Mouse (Mus musculus) hindbrain, embryonic 16.5 days (tissue): Measurements from ENCODE around the gene Rnft1. TPM values are rescaled to one million over a fixed set of nuclear protein-coding genes. Genes with fewer than 3 reads are reported as not detected.

Experiments used
- ATAC-seq: fragments of 200-750 bp; cut with Nextera tagmentation; 2 replicates; pipeline ENCODE4 v1.8.0; 2017; ENCODE audit warnings: moderate TSS enrichment, moderate library complexity
- H3K27ac ChIP-seq: fragments of 300-500 bp; sonication (generic); 2 replicates; pipeline ENCODE4 v1.5.1; 2014; ENCODE audit warnings: low read depth, mild to moderate bottlenecking, control low read depth, low read length, moderate library complexity
- H3K27me3 ChIP-seq: fragments of 300-500 bp; sonication (generic); replicated peaks from 2 replicates; pipeline ENCODE4 v1.6.1; 2014; ENCODE audit warnings: low read length; ENCODE audit not compliant: control insufficient read depth, insufficient read depth
- H3K36me3 ChIP-seq: fragments of 300-500 bp; sonication (generic); 2 replicates; pipeline ENCODE4 v1.6.1; 2014; ENCODE audit warnings: mild to moderate bottlenecking, low read length, moderate library complexity, mixed read lengths; ENCODE audit not compliant: control insufficient read depth, insufficient read depth
- H3K4me1 ChIP-seq: fragments of 300-500 bp; sonication (generic); 2 replicates; pipeline ENCODE4 v1.6.1; 2014; ENCODE audit warnings: low read depth, low read length; ENCODE audit not compliant: control insufficient read depth, insufficient read depth
- H3K4me2 ChIP-seq: fragments of 300-500 bp; sonication (generic); 2 replicates; pipeline ENCODE4 v1.6.1; 2014; ENCODE audit warnings: mild to moderate bottlenecking, low read length, control low read depth, moderate library complexity
- H3K4me3 ChIP-seq: fragments of 300-500 bp; sonication (generic); 2 replicates; pipeline ENCODE4 v1.5.1; 2014; ENCODE audit warnings: mild to moderate bottlenecking, low read length, control low read depth, moderate library complexity
- H3K9ac ChIP-seq: fragments of 300-500 bp; sonication (generic); 2 replicates; pipeline ENCODE4 v1.6.1; 2014; ENCODE audit warnings: low read depth, mild to moderate bottlenecking, control low read depth, low read length, moderate library complexity
- H3K9me3 ChIP-seq: fragments of 300-500 bp; sonication (generic); 2 replicates; pipeline ENCODE4 v1.6.1; 2014; ENCODE audit warnings: mild to moderate bottlenecking, low read length, moderate library complexity; ENCODE audit not compliant: control insufficient read depth
- WGBS: fragments of 180-500 bp; shearing (Covaris S2); extraction: QIAGEN DNeasy Blood & Tissue Kit; methylation state at CpG from one replicate; pipeline ENCODE4 v1.1.7; 2014; 5-methylcytosine and 5-hydroxymethylcytosine counted together
- polyA plus RNA-seq: library from polyadenylated mRNA; unstranded; fragments of >200 nt; fragmentation: Nextera tagmentation; extraction: Ambion mirVana; gene quantifications from 2 replicates; pipeline ENCODE4 v1.2.1, GENCODE M21; 2015

Gene Rnft1
- polyA plus RNA-seq, 1 experiment from 2014 or later = 18.7 TPM

GRCm38 (mm10) chr11:86468345-86468744 lies 16.1 kb upstream of the Rnft1 start:
- Histone ChIP-seq H3K27me3 (no peaks in the 10 kb centered on the region), H3K4me3 (no peak overlapping the region), H3K4me1 (no peaks in the 10 kb centered on the region), H3K9ac (no peak overlapping the region), H3K36me3 (no peaks in the 10 kb centered on the region), H3K27ac (no peak overlapping the region), H3K4me2 (no peak overlapping the region), H3K9me3 (no peaks in the 10 kb centered on the region)
- WGBS = 75% methylated on average over 8 of the region's 8 CpGs
- no peak; the same call in 1 of the 2 replicates for ATAC-seq

- Histone ChIP-seq H3K9me3 (no peaks in the 10 kb centered on the region), H3K36me3 (no peaks in the 10 kb centered on the region)
- WGBS = 69% methylated on average over 4 of the region's 4 CpGs
Measured at GRCm38 (mm10) chr11:86468971-86469370, 15.5 kb upstream of the Rnft1 start.

GRCm38 (mm10) chr11:86471785-86472184 lies 12.7 kb upstream of the Rnft1 start:
- no peak for ATAC-seq
- WGBS = 53% methylated on average over 6 of the region's 6 CpGs
- no peak overlapping the region for H3K4me2 ChIP-seq
- H3K9me3 ChIP-seq = no peaks in the 10 kb centered on the region
- no peaks in the 10 kb centered on the region for H3K4me1 ChIP-seq
- H3K4me3 ChIP-seq = no peak overlapping the region
- H3K36me3 ChIP-seq = no peaks in the 10 kb centered on the region
- H3K9ac ChIP-seq = no peak overlapping the region
- H3K27me3 ChIP-seq = no peaks in the 10 kb centered on the region
- H3K27ac ChIP-seq = no peak overlapping the region

More at GRCm38 (mm10) chr11:86468971-86469370, 15.5 kb upstream of the Rnft1 start:
- ATAC-seq = no peak
- Histone ChIP-seq H3K4me1 (no peaks in the 10 kb centered on the region), H3K4me3 (no peak overlapping the region), H3K9ac (no peak overlapping the region), H3K27ac (no peak overlapping the region), H3K4me2 (no peak overlapping the region), H3K27me3 (no peaks in the 10 kb centered on the region)

- no peaks in the 10 kb centered on the region for H3K9me3 ChIP-seq
- WGBS = 39% methylated on average over 7 of the region's 7 CpGs
- ATAC-seq = peak; percentile 63; the same call in 1 of the 2 replicates
- no peak overlapping the region for H3K9ac ChIP-seq
- H3K4me3 ChIP-seq = no peak overlapping the region
- H3K27me3 ChIP-seq = no peaks in the 10 kb centered on the region
- no peaks in the 10 kb centered on the region for H3K36me3 ChIP-seq
- H3K4me1 ChIP-seq = no peaks in the 10 kb centered on the region
- peak overlapping the region; percentile 40 for H3K4me2 ChIP-seq
- H3K27ac ChIP-seq = peak overlapping the region; percentile 65
Measured at GRCm38 (mm10) chr11:86472771-86473171, 11.7 kb upstream of the Rnft1 start.

DNA sequence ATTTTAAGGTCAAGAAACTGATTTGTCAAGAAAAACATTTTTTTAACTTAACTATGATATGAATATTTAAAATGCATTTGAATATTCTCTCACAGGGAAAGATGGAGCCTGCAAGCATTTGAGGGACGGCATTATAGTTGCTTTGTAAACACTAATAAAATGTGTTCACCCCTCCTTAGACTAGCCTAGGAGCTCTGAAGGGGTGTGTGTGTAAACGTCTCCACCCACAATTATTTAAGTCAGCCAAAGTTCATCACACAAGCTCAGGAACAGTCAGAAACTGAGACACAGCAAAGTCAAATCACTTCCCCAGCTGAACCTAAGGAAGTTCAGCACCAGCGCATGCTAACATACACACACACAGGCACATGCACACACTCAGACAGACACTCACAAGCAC lies 10.9 kb upstream of the Rnft1 start:
- no peak for ATAC-seq
- no peak overlapping the region; the same call in 1 of the 2 replicates for H3K27ac ChIP-seq
- no peaks in the 10 kb centered on the region for H3K4me1 ChIP-seq
- no peaks in the 10 kb centered on the region for H3K27me3 ChIP-seq
- H3K36me3 ChIP-seq = no peaks in the 10 kb centered on the region
- H3K9me3 ChIP-seq = no peaks in the 10 kb centered on the region
- H3K9ac ChIP-seq = no peak overlapping the region
- no peak overlapping the region for H3K4me3 ChIP-seq
- WGBS = 54% methylated on average over 3 of the region's 3 CpGs
- peak overlapping the region; percentile 40; the same call in 1 of the 2 replicates for H3K4me2 ChIP-seq

GRCm38 (mm10) chr11:86484910-86485510 lies 553 bp downstream of the Rnft1 start:
- Histone ChIP-seq H3K27me3 (no peaks in the 10 kb centered on the region), H3K4me2 (peak overlapping the region; percentile 85), H3K9ac (peak overlapping the region; percentile 77), H3K27ac (peak overlapping the region; percentile 86), H3K36me3 (peaks cover 4% of the 10 kb centered on the region; the same call in 1 of the 2 replicates), H3K4me1 (peaks cover 9% of the 10 kb centered on the region), H3K4me3 (peak overlapping the region; percentile 77), H3K9me3 (no peaks in the 10 kb centered on the region)
- ATAC-seq = peak; percentile 57
- 0% methylated on average over 25 of the region's 25 CpGs for WGBS

- WGBS = 98% methylated on average over 1 of the region's 1 CpGs
- ATAC-seq = no peak
- peaks cover 5% of the 10 kb centered on the region for H3K4me1 ChIP-seq
- H3K9me3 ChIP-seq = no peaks in the 10 kb centered on the region
- H3K4me2 ChIP-seq = no peak overlapping the region
- no peak overlapping the region for H3K27ac ChIP-seq
- no peaks in the 10 kb centered on the region for H3K27me3 ChIP-seq
- no peak overlapping the region for H3K4me3 ChIP-seq
- no peak overlapping the region for H3K9ac ChIP-seq
- peaks cover 4% of the 10 kb centered on the region; the same call in 1 of the 2 replicates for H3K36me3 ChIP-seq
Measured at GRCm38 (mm10) chr11:86490782-86491181, 6.3 kb downstream of the Rnft1 start.

DNA sequence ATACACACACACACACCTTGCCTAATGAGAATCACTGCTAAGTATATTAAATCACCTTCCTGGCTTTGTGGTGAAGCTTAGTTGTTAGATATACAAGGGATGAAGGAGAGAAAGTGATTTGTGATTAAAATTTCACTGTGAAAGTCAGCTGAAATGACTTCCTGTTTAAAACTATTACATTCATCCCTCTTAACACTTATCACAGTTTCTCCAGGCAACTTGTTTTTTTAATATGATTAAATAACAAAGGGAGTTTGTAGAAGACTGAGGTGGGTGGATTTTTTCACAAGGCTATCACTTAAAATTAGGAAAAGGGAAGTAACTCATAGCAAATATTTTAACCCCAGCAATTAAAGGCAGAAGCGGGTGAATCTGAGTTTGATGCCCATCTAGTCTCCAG lies 12.9 kb downstream of the Rnft1 start:
- Histone ChIP-seq H3K4me1 (no peaks in the 10 kb centered on the region), H3K9me3 (no peaks in the 10 kb centered on the region), H3K4me3 (no peak overlapping the region), H3K36me3 (peaks cover 5% of the 10 kb centered on the region; the same call in 1 of the 2 replicates), H3K9ac (no peak overlapping the region), H3K27me3 (no peaks in the 10 kb centered on the region), H3K27ac (no peak overlapping the region), H3K4me2 (no peak overlapping the region)
- WGBS = 94% methylated on average over 1 of the region's 1 CpGs
- ATAC-seq = no peak

- Histone ChIP-seq H3K36me3 (peaks cover 5% of the 10 kb centered on the region; the same call in 1 of the 2 replicates), H3K4me3 (no peak overlapping the region), H3K4me1 (no peaks in the 10 kb centered on the region), H3K9me3 (no peaks in the 10 kb centered on the region), H3K9ac (no peak overlapping the region), H3K27me3 (no peaks in the 10 kb centered on the region), H3K27ac (no peak overlapping the region), H3K4me2 (no peak overlapping the region)
- ATAC-seq = no peak
- 75% methylated on average over 3 of the region's 3 CpGs for WGBS
Measured at GRCm38 (mm10) chr11:86497908-86498307, 13.5 kb downstream of the Rnft1 start.
